Mouse (Mus musculus) kidney, embryonic 14.5 days (tissue): ENCODE measurements at regions not wholly inside any gene's neighbourhood (a gene's known extent, or its start where the extent isn't known, plus 50 kb on each side); places are given as distances from the start of the nearest gene placed in this dataset.

ENCODE experiments used
- ATAC-seq: fragments of 200-750 bp; cut with Nextera tagmentation; 2 replicates; pipeline ENCODE4 v1.8.0; 2017; ENCODE audit warnings: moderate number of reproducible peaks, mild to moderate bottlenecking, moderate TSS enrichment, moderate library complexity; ENCODE audit not compliant: low FRiP score, low TSS enrichment
- H3K27ac ChIP-seq: fragments of 300-500 bp; sonication (generic); 2 replicates; pipeline ENCODE4 v1.5.1; 2014; ENCODE audit warnings: low read depth, mild to moderate bottlenecking, low read length, moderate library complexity, mixed read lengths
- H3K27me3 ChIP-seq: fragments of 300-500 bp; sonication (generic); 2 replicates; pipeline ENCODE4 v1.6.1; 2014; ENCODE audit warnings: mild to moderate bottlenecking, low read length; ENCODE audit not compliant: control insufficient read depth, insufficient read depth
- H3K36me3 ChIP-seq: fragments of 300-500 bp; sonication (generic); 2 replicates; pipeline ENCODE4 v1.6.1; 2014; ENCODE audit warnings: low read length, mixed read lengths; ENCODE audit not compliant: control insufficient read depth, insufficient read depth
- H3K4me1 ChIP-seq: fragments of 300-500 bp; sonication (generic); 2 replicates; pipeline ENCODE4 v1.6.1; 2014; ENCODE audit warnings: low read length, mixed read lengths; ENCODE audit not compliant: control insufficient read depth, insufficient read depth
- H3K4me2 ChIP-seq: fragments of 300-500 bp; sonication (generic); replicated peaks from 2 replicates; pipeline ENCODE4 v1.6.1; 2014; ENCODE audit warnings: low read depth, mild to moderate bottlenecking, low read length
- H3K4me3 ChIP-seq: fragments of 300-500 bp; sonication (generic); 2 replicates; pipeline ENCODE4 v1.5.1; 2014; ENCODE audit warnings: mild to moderate bottlenecking, low read length
- H3K9ac ChIP-seq: fragments of 300-500 bp; sonication (generic); 2 replicates; pipeline ENCODE4 v1.6.1; 2014; ENCODE audit warnings: low read depth, mild to moderate bottlenecking, low read length, moderate library complexity
- H3K9me3 ChIP-seq: fragments of 300-500 bp; sonication (generic); 2 replicates; pipeline ENCODE4 v1.6.1; 2016; ENCODE audit warnings: low read length; ENCODE audit not compliant: control insufficient read depth
- WGBS: fragments of 180-500 bp; shearing (Covaris S2); extraction: QIAGEN DNeasy Blood & Tissue Kit; methylation state at CpG from one replicate; pipeline ENCODE4 v1.1.7; 2014; 5-methylcytosine and 5-hydroxymethylcytosine counted together

- no peak overlapping the region for H3K27ac ChIP-seq
- no peak for ATAC-seq
- 21% methylated on average over 1 of the region's 1 CpGs for WGBS
- no peaks in the 10 kb centered on the region for H3K27me3 ChIP-seq
- H3K9me3 ChIP-seq = no peaks in the 10 kb centered on the region
- H3K9ac ChIP-seq = no peak overlapping the region
- H3K4me3 ChIP-seq = no peak overlapping the region
- no peaks in the 10 kb centered on the region for H3K36me3 ChIP-seq
- H3K4me2 ChIP-seq = no peak overlapping the region
- no peaks in the 10 kb centered on the region for H3K4me1 ChIP-seq
These were observed 170.8 kb downstream of the Btg1 start for GRCm38 (mm10) chr10:96787572-96787946.

GRCm38 (mm10) chr10:96788352-96789016 is 171.7 kb downstream of the Btg1 start:
- WGBS = 81% methylated on average over 8 of the region's 8 CpGs
- no peaks in the 10 kb centered on the region for H3K4me1 ChIP-seq
- no peak overlapping the region for H3K4me2 ChIP-seq
- no peak overlapping the region for H3K4me3 ChIP-seq
- H3K36me3 ChIP-seq = no peaks in the 10 kb centered on the region
- no peaks in the 10 kb centered on the region for H3K27me3 ChIP-seq
- H3K9ac ChIP-seq = no peak overlapping the region
- no peak for ATAC-seq
- H3K9me3 ChIP-seq = no peaks in the 10 kb centered on the region
- H3K27ac ChIP-seq = no peak overlapping the region

- Histone ChIP-seq H3K4me2 (no peak overlapping the region), H3K4me3 (no peak overlapping the region), H3K27ac (no peak overlapping the region), H3K27me3 (no peaks in the 10 kb centered on the region), H3K4me1 (no peaks in the 10 kb centered on the region), H3K9ac (no peak overlapping the region), H3K36me3 (no peaks in the 10 kb centered on the region), H3K9me3 (no peaks in the 10 kb centered on the region)
- 80% methylated on average over 6 of the region's 6 CpGs for WGBS
- ATAC-seq = no peak
These were observed 180.3 kb downstream of the Btg1 start for GRCm38 (mm10) chr10:96797116-96797515.

GRCm38 (mm10) chr10:96800801-96801200 is 184.0 kb downstream of the Btg1 start:
- Histone ChIP-seq H3K4me1 (no peaks in the 10 kb centered on the region), H3K4me3 (no peak overlapping the region), H3K9ac (no peak overlapping the region), H3K9me3 (no peaks in the 10 kb centered on the region), H3K4me2 (no peak overlapping the region), H3K36me3 (no peaks in the 10 kb centered on the region), H3K27ac (no peak overlapping the region), H3K27me3 (no peaks in the 10 kb centered on the region)
- 88% methylated on average over 3 of the region's 3 CpGs for WGBS
- ATAC-seq = no peak

GRCm38 (mm10) chr10:96804030-96804784 is 187.4 kb downstream of the Btg1 start:
- Histone ChIP-seq H3K27me3 (no peaks in the 10 kb centered on the region), H3K27ac (no peak overlapping the region; the same call in 1 of the 2 replicates), H3K9ac (no peak overlapping the region), H3K4me2 (no peak overlapping the region), H3K4me3 (no peak overlapping the region), H3K4me1 (no peaks in the 10 kb centered on the region), H3K9me3 (no peaks in the 10 kb centered on the region), H3K36me3 (no peaks in the 10 kb centered on the region)
- ATAC-seq = peak; percentile 57; the same call in 1 of the 2 replicates
- WGBS = 16% methylated on average over 7 of the region's 7 CpGs

GRCm38 (mm10) chr10:96806579-96806978 is 189.8 kb downstream of the Btg1 start:
- no peak overlapping the region for H3K9ac ChIP-seq

GRCm38 (mm10) chr10:96821852-96822251 is 205.0 kb downstream of the Btg1 start:
- ATAC-seq = no peak
- Histone ChIP-seq H3K27ac (no peak overlapping the region), H3K36me3 (no peaks in the 10 kb centered on the region), H3K9ac (no peak overlapping the region), H3K4me1 (no peaks in the 10 kb centered on the region), H3K4me2 (no peak overlapping the region), H3K4me3 (no peak overlapping the region), H3K9me3 (no peaks in the 10 kb centered on the region), H3K27me3 (no peaks in the 10 kb centered on the region)
- WGBS = 83% methylated on average over 1 of the region's 1 CpGs

More at GRCm38 (mm10) chr10:96806579-96806978, 189.8 kb downstream of the Btg1 start:
- Histone ChIP-seq H3K4me3 (no peak overlapping the region), H3K27me3 (no peaks in the 10 kb centered on the region), H3K9me3 (no peaks in the 10 kb centered on the region), H3K4me1 (no peaks in the 10 kb centered on the region), H3K27ac (no peak overlapping the region), H3K4me2 (no peak overlapping the region), H3K36me3 (no peaks in the 10 kb centered on the region)
- ATAC-seq = no peak
- 63% methylated on average over 7 of the region's 7 CpGs for WGBS

GRCm38 (mm10) chr10:96822344-96823335 is 205.8 kb downstream of the Btg1 start:
- WGBS = 50% methylated on average over 7 of the region's 7 CpGs
- no peak for ATAC-seq

More at GRCm38 (mm10) chr10:96822344-96823335, 205.8 kb downstream of the Btg1 start:
- no peaks in the 10 kb centered on the region for H3K27me3 ChIP-seq
- H3K4me1 ChIP-seq = no peaks in the 10 kb centered on the region
- H3K4me2 ChIP-seq = no peak overlapping the region
- H3K9me3 ChIP-seq = no peaks in the 10 kb centered on the region
- H3K27ac ChIP-seq = no peak overlapping the region
- no peak overlapping the region for H3K9ac ChIP-seq
- H3K36me3 ChIP-seq = no peaks in the 10 kb centered on the region
- no peak overlapping the region for H3K4me3 ChIP-seq
